Mouse (Mus musculus): ENCODE results near the gene Gtf2f1. TPM values are rescaled to one million over a fixed set of nuclear protein-coding genes. Genes with fewer than 3 reads are reported as not detected.

The Gtf2f1 gene
- total RNA-seq, 2 experiments from 2014 or later = 17.1 to 19.0 TPM

DNA sequence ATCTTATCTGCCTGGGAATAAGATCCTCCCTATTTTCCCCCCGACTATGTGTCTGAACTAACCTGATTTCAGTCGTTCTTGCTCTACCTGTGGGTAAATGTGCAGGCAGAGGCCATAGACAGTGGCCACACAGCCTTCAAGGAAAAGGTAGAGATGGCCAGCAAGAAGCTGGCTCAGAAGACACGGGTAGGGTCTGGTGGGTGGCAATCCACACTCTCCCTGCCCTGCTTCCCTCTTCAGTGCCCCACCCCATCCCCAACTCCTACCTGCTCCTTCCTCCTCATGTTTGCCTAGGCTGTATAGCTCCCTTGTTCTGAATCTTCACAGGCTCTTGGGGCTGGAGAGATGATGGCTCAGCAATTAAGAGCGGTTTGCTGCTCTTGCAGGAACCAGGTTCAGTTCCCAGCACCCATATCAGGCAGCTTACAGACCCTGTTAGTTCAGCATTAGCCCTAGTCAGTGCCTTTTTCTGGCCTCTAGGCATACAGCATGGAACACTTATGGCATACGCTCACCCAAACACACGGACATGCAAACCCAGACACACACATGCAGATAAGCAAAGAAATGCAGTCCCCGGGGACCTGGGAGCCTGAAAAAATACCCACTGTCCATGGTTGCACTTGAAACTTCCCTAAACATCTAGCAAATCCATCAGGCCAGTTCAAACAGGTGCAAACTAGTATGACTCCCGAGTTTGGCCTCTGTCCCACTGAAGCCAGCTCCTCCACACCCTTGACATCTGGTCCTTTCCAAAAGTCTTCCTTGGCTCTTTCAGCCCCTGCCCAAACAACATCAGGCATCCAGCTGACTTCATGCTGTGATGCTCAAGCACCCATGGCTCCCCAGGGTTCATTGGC is 34.3 kb downstream of the Gtf2f1 start:
- DNase-seq (ENCODE audit: low spot score) = no peak

DNA sequence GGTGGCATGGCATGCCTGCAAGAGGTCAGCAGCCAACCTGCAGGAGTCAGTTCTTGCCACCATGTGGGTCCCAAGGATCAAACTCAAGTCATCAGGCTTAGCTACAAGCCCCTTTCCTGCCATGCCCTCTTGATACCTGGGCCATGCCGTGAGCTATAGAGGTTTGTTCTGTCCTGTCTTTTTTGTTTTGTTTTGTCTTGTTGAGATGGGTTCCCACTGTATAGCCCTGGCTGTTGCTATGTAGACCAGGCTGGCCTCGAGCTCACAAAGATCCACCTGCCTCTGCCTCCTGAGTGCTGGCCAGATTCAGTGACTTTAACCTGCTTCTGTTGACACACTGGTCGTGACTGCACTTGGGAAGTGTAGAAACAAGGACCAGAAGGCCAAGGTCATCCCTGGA is 35.7 kb downstream of the Gtf2f1 start:
- no peak for DNase-seq (ENCODE audit: low spot score)

- no peak for DNase-seq (ENCODE audit: low spot score)
Measured at GRCm38 (mm10) chr17:56974708-56975240, 36.3 kb downstream of the Gtf2f1 start.

DNA sequence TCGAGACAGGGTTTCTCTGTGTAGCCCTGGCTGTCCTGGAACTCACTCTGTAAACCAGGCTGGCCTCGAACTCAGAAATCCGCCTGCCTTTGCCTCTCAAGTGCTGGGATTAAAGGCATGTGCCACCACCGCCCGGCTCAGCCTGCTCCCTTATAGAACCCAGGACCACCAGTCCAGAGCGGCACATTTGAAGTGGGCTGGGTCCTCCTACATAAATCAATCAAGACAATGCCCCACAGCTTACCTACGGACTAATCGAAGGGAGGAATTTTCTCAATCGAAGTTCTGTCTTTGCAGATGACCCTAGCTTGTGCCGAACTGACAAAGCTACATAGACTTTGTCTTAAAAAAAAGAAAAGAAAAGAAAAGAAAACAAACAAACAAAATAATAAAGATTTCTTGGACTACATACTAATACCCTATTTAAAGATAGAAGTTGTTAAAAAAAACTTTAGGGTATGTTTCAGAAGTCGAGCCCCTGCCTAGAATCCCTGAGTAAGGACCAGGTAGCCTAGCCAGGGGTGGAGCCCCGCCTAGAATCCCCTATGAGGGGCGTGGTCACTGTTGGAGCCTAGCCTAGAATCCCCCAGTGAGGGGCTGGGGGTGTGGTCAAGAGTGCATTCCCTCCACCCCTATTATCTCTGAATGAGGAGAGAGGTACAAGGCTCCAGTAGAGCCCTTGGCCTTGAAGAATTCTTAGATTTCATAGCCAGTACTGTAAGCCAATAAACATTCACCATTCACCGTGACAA is 37.0 kb downstream of the Gtf2f1 start:
- no peak for DNase-seq (ENCODE audit: low spot score)

DNA sequence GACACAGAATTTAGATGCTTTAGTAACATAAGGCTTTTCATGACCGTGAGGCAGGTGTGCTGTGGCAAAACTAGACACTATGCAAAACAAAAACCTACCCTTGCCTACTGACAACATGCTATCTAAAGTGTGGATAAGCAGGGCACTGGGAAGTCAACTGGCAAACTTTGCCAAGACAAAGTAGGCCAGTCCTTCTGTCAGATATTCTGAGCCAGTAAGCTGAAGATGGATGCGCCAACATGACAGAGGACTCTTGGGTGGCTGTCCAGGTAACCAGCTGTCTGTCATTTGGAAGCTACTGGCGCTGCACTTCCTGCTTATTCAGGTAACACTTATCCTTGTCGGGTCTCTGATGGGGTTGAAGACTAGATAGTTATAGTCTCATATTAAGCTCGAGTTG is 41.0 kb downstream of the Gtf2f1 start:
- DNase-seq (ENCODE audit: low spot score) = no peak

GRCm38 (mm10) chr17:56969321-56969720 is 41.8 kb downstream of the Gtf2f1 start:
- DNase-seq (ENCODE audit: low spot score) = no peak

DNA sequence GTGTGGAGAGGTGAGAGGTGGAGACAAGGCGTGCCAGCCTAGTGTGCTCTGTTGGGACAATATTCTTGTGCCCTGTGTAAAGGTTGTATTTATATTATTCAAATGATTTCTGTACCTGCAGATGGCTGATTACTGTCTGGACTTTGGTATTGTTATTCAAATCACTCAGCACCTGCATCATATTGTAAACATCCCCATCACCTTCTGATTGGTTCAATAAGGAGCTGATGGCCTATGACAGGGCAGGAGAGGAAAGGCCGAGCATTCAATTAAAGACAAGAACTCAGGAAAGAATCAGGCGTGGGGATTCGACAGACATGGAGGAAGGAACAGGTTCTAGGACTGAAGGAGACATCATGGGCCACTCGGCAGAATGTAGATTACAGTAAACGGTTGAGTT is 47.4 kb downstream of the Gtf2f1 start:
- no peak for DNase-seq (ENCODE audit: low spot score)

DNA sequence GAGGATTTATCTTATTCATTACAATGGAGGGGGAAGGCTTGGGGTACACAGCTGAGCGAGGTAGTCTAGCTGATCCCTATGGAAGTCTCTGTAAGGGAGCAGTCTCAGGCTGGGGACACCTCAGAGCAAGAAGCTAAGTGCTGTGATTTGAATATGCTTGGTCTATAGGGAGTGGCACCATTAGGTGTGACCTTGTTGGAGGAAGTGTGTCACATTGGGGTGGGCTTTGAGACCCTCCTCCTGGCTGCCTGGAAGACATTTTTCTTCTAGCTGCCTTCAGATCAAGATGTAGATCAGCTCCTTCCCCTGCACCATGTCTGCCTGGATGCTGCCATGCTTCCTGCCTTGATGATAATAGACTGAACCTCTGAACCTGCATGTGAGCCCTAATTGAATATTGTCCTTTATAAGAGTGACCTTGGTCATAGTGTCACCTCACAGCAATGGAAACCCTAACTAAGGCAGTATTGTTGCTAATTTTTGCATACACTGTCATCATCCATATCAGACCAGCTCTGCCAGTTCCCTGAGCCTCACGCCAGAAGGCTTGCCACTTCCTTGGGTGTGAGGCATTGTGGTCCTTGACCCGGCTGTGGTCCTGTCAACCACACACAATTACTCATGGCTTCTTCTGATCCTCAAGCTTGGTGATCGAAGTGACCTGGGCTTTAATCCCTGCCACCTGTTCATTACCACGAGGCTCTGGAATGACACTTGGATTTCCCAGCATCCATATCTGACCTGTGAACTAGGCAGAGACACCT is 48.3 kb downstream of the Gtf2f1 start:
- no peak for DNase-seq (ENCODE audit: low spot score)

DNA sequence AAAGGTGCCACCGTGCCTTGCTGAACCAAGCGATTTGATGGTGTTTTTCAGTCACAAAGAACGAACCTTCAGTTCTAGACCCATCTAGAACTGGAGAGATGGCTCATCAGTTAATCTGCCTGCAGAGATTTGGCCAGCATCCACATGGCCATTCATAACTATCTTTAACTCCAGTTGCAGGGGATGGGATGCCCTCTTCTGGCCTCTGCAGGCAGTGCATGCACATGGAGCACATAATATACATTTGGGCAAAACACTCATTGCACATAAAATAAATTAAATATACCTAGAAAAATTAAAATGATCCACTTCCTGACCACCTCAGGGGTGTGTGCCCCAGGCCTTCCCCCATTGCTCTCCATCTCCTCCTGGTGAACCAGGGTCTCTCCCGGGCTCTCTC is 49.2 kb downstream of the Gtf2f1 start:
- DNase-seq (ENCODE audit: low spot score) = no peak

DNA sequence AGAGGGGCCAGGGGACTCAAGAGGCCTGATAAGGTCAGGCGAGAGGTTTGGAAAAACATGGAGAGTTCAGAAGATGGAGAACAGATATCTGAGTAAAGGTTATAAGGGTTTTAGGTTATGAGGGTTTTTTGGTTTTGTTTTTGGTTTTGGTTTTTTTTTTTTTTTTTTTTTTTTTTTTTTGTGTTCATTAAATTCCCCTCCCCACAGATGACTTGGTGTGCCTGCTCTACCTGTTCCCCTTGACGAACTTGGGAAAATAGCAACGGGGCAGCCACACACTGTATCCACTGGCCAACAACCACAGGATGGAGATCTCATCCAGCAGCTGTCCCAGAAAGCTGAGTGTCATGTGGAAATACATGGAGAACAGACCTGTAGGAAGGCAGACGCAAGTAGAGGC is 52.4 kb downstream of the Gtf2f1 start:
- DNase-seq (ENCODE audit: low spot score) = no peak

DNA sequence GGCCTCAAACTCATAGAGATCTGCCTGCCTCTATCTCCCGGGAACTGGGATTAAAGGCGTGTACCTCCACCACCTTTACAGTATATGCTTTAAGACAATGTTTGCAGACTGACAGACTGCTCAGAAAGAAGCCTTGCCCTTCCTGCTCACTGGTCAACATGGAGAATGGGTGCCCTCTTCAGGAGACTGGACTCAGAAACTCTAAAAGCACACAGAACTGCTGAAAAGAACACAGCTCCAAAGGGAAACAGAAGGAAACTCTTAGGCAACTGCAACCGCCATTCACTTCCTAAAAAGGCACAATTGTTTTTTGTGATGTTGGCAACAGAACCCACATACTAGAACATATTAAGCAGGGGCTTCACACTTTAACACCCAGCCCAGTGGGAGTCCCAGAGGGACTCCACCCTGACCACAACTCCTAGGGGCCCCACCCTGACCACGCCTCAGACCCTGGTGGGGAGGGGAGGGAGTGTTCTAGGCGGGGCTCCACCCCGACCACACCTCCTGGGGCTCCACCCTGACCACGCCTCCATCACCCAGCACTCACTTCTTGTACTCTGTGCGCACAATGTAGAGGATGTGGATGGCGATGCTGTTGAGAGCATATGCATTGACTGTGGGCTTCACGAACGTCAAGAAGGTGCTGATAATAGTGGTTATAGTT is 53.2 kb downstream of the Gtf2f1 start:
- DNase-seq (ENCODE audit: low spot score) = no peak

GRCm38 (mm10) chr17:56954871-56955270 is 56.2 kb downstream of the Gtf2f1 start:
- no peak for DNase-seq (ENCODE audit: low spot score)

Other genes with a start within 250 kb of the Gtf2f1 start
- gene Dus3l, start 246.5 kb downstream of the Gtf2f1 start, total RNA-seq (2021) = 10 to 100 TPM; 14.4 to 14.9 TPM
- gene Prr22, start 241.0 kb downstream of the Gtf2f1 start, total RNA-seq (2021) = under 1 TPM; 0.16 to 0.28 TPM
- gene Rfx2, start 180.3 kb downstream of the Gtf2f1 start, total RNA-seq (2021) = 1 to 10 TPM; 2.1 to 3.1 TPM
- gene Acsbg2, start 136.8 kb downstream of the Gtf2f1 start, total RNA-seq (2021) = not detected
- not detected for gene 1700061G19Rik, start 135.8 kb downstream of the Gtf2f1 start, total RNA-seq (2021)
- gene Mllt1, start 75.9 kb downstream of the Gtf2f1 start, total RNA-seq (2021) = 10 to 100 TPM; 22.0 to 22.2 TPM
- not detected for gene Acer1, start 29.2 kb downstream of the Gtf2f1 start, total RNA-seq (2021)
- 10 to 100 TPM; 36.9 to 38.3 TPM for gene Clpp, start 21.0 kb downstream of the Gtf2f1 start, total RNA-seq (2021)
- gene Alkbh7, start 13.9 kb downstream of the Gtf2f1 start, total RNA-seq (2021) = 10 to 100 TPM; 26.9 to 27.9 TPM
- gene Pspn, start 11.3 kb downstream of the Gtf2f1 start, total RNA-seq (2021) = not detected
- not detected for gene Gm17949, start 181 bp upstream of the Gtf2f1 start, total RNA-seq (2021)
- 10 to 100 TPM; 25.9 to 27.4 TPM for gene Khsrp, start 20.2 kb upstream of the Gtf2f1 start, total RNA-seq (2021)
- not detected for gene Slc25a41, start 30.4 kb upstream of the Gtf2f1 start, total RNA-seq (2021)
- under 1 TPM in 1 of 2 experiments, not detected in 1; 0.31 TPM for gene Crb3, start 47.8 kb upstream of the Gtf2f1 start, total RNA-seq (2021)
- gene Slc25a23, start 48.6 kb upstream of the Gtf2f1 start, total RNA-seq (2021) = 10 to 100 TPM; 34.1 to 40.3 TPM
- under 1 TPM; 0.21 to 0.46 TPM for gene Dennd1c, start 67.2 kb upstream of the Gtf2f1 start, total RNA-seq (2021)
- gene Tubb4a, start 76.5 kb upstream of the Gtf2f1 start, total RNA-seq (2021) = 1 to 10 TPM in 1 of 2 experiments, under 1 TPM in 1; 0.78 to 1.1 TPM
- under 1 TPM in 1 of 2 experiments, not detected in 1; 0.57 TPM for gene Tnfsf9, start 94.0 kb upstream of the Gtf2f1 start, total RNA-seq (2021)
- gene Cd70, start 138.5 kb upstream of the Gtf2f1 start, total RNA-seq (2021) = not detected
- not detected for gene Tnfsf14, start 182.9 kb upstream of the Gtf2f1 start, total RNA-seq (2021)
- gene C3, start 216.8 kb upstream of the Gtf2f1 start, total RNA-seq (2021) = 10 to 100 TPM; 23.2 to 26.2 TPM
- 10 to 100 TPM; 22.6 to 25.4 TPM for gene Gpr108, start 237.2 kb upstream of the Gtf2f1 start, total RNA-seq (2021)
- 100 to 1,000 TPM; 142 to 174 TPM for gene Trip10, start 238.2 kb upstream of the Gtf2f1 start, total RNA-seq (2021)

Measured in gastrocnemius, adult 18-20 months (tissue).